Mouse (Mus musculus) adrenal gland, adult 8-10 months (tissue): ENCODE data around the gene Rims1. TPM values are rescaled to one million over a fixed set of nuclear protein-coding genes. Genes with fewer than 3 reads are reported as not detected.

Experiments
- DNase-seq: peaks from one replicate; pipeline ENCODE4 v3.0.0; 2022
- total RNA-seq, 4 experiments: library from RNA; stranded (reverse); gene quantifications; 2 replicates each; pipeline ENCODE4 v1.2.4; 2022

Gene Rims1
- 1 to 10 TPM in 1 of 4 experiments, under 1 TPM in 3; 0.35 to 1.0 (median 0.87) TPM for total RNA-seq

DNA sequence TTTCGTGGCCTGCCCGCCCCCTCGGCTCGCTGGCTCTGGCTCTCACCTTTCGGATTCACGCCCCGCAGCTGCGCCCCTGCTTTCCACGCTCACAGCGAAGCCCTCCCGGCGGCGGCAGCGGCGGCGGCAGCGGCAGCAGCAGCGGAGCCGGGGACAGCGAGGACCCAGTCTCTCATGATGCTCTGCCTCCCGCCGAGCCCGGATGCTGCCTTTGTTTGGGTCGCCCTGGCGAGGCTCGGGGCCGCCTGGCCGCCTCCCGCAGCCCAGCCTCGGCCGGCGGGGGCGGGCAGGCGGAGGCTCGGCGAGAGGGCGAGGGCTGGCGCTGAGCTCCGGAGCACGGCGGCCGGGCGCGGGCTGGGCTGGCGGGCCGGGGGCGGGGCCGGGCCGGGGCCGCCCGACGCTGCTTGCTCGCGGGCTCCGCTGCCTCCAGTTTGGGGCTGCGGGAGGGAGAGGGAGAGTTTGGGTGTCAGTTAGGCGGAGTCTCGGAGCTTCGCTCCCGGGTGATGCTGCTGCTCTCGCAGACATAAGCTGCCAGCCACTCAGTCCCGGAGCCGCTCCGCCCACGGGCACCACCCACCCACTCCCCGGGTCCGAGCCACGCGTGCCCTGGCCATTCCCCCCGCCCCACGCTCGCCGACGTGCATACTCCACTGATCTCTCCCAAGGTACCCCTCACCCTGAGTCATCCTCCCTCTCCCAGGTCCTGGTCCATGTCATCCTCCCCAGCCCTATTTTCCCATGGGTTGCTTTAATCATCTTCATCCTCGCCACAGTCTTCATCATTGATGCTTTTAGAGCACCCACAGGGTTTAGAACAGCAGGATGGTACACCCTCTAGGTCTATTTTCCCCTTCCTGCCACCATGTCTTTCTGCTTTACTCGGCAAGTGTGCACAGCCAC lies at the start of gene Rims1:
Gene Rims1, minus strand, starts transcription at position 269 of the 900 bp plus-strand sequence.
- DNase-seq, result peak; percentile 1

DNA sequence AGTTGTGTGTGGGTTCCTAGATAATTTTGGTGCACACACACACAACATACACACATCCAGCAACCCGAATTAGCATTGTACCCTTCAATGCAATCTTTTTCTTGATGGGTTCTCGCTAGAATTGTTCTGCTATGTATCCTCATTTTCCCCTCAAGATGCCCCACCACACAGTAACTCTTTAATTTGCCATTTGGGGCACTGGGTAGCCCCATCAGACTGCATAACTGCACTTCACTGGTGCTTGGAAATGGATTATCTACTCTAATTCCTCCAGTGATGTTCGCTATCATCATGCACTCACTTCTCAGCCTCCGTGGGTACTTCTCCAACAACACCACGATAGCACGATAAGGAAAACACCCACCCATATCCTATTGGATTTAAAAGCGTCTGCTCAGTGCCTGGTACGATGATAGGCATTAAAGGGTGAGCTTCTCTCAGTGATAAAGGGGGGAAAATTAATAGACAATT lies 867 bp upstream of the Rims1 start:
- DNase-seq, result no peak

DNA sequence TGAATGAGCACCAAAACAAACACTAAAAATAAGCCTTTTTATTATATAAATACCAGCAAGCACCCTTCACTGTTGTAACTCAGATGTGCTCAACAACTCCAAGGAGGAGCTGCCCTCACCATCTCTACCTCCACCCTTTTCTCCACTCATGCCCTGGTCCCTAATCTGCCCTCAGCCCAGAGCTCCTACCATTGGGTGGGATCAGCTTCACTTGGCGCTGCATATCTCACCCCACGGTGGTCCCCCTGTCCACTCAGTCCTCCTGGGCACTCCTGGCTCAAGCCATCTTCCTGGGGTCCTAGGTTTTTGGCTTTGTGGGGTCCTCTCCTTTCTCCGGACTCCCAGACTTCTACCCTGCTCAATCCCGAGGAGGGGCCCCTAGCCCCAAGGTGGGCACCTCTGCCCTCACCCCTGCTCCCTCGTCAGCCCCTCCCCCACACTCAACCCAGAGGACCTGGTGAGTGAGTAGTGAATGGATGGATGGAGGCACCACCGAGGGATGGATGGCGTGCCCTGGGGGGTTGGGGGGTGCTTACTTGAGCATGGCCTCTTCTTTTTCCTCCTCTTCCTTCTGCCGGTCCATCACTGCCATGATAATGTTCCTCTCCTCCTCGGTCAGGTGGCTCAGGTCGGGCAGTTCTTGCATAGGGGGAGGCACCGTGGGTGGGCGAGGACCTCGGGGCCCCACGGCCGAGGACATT lies 619 bp downstream of the Rims1 start:
- DNase-seq, result no peak

DNA sequence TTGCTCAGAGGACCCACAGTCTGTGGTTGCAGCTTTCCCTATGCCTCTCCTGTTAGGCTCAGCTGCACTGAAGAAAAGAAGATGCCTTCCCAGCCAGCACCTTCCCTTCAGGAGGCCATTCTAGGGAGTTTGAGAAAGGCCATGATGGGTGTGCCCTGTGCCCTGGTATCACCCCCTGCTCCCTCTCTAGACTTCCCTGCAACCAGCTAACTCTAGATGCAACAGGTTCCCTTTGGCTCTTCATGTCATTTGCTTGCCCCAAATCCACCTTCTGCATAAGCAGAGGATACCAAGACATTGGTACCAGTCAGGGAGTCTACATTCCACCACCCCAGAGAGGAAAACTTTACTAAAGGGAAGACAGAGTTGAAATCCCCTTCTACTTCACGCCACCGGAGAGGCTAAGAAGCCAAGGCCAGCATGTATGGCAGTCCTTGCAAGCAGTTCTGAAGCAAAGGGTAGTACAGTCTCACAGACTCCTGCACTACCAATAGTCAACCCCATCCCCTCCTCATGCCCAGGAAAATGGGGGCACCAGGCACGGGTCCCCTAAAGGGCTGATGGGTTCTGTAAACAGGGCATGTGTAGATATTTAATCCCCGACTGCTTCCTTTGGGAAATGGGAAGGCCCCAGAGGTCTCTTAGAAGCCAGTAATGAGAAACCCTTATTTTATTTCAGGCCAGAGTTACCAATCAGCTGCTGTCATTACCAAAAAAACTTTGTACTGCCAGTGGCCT lies 1.5 kb downstream of the Rims1 start:
- DNase-seq, result no peak

DNA sequence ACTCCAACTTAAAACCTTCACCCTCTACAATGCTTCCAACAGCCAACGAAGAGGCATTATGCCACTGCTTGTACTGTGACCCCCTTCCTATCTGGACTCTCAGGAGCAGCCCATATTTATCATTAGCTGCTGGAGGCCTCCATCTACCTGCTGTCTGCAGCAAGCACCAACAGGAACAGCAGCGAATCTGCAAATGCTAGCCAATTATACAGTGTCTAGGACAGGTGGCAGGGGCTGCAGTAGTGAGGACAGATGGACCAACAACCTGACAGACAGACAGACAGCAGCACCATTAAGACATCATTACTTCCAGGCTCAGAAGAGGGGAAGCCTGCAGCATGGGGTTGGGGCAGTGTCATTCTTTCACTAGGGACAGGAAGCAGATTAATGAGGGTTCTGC lies 2.3 kb downstream of the Rims1 start:
- no peak for DNase-seq

DNA sequence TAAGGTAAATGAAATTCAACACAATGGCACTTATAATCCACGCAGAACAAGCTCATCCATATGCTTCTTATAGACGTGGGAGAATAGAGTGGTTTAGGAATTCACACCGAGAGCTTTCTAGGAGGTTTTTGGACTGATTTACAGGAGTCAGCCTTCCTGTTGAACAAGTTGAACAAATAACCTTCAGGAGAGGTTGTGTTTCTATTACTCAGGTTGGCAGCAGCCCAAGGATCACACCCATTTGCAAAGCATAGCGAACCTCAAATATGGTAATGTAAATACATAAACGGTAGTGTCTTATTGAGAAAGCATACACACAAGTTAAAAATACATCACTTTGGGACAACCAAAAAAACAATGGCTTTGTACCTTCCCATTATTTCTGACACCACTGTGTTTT lies 5.5 kb downstream of the Rims1 start:
- no peak for DNase-seq

DNA sequence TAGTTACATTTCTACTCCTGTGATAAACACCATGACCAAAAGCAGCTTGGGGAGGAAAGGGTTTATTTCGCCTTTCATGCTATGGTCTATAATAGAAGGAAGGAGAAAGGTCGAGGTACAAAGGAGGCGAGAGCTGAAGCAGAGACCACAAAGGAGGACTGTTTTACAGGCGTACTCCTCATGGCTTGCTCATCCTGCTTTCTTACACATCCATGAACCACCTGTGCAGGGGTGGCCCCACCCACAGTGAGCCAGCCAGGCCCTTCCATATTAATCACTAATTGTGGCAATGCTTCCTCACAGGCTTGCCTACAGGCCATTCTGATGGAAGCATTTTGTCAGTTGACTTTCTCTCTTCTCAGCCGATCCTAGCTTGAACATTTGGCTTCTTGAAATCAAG lies 8.7 kb downstream of the Rims1 start:
- DNase-seq, result no peak

DNA sequence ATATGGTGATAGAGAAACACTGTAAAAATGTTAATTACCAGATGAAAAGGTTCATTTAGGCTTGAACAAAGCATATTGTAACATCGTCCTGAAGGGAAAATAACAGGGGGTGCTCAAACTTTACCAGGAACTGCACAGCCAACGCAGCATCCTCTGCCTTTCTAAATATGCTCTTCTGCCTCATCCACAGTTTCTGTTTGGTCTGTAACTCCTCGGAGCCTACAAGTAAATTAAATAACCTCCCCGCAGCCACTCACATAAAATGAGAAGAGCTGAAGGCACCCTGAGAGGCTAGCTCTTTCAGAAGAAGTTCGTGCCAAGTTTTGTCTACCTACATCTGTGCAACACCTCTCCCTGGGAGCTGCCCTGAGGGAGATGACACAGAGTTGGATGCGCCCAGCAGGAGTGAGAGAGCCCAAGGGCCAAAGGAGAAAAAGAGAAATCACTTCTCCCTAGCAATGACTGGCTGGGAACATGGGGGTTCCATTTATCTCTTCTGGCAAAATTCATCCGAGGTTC lies 16.3 kb downstream of the Rims1 start:
- no peak for DNase-seq

DNA sequence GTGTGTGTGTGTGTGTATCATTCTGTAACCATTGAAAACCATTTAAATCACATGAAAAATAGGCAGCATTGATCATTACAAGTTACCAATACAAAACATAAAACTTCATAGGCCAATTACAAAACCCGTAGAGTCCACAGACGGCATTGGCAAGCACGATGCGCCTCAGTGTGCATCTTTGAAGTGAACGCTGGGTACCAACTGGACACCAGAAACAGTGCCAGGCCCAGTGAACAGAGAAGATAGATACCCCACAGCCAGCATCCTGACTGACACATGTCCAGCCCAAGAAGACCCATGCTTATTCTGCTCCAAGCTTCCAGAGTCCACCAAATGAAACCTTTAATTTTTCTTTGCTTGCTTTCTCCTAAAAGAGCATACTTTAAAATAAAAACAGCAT lies 18.2 kb downstream of the Rims1 start:
- no peak for DNase-seq

DNA sequence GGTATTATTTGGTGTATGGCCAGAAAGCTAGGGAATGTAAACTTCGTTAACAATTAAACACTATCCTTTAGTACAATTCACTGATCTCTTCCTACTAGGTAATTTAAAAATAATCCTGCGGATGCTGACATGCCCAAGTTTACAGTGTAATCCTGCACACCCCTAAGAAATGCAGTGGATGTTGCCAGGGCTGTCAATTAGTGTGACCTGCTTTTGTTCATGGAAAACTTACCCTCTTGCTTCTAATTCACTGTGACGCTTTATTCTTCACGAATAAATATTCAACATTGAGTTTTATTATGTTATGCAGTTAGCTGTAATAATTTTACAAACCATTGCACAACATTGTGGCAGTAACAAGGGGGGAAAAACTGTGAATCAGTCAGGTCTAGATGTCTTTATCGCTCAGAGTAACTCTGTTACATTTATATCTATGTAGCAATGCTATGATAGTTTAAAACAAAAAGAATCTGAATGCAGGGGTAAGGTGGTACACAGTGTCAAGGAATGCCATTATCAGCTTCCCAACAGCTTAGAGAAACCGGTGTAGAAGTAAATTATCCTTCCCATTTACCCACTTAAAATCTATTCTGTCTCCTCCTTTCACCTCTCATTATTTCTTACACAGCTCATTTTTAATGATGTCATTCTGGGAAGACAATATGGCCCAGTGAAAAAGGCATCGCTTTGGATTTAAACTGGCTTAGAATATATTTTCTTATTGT lies 35.1 kb downstream of the Rims1 start:
- no peak for DNase-seq

DNA sequence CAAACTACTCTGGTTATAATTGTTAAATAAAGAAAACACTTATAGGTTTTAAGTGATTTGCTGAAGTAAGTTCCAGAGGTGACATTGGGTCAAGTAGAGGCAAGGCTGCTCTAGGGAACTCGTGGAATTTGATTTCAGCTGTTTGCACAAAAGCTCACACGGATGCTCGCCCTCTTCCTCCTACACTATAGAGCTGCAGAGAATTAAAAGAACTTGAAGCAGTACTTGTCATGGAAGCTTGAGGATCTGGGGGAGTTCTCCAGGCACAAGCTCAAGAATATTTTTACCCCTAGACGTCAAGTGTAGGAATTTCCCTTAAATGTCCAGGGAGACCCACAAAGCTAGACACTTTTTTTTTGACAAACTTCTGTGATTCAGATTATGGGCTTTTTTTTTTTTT lies 42.4 kb downstream of the Rims1 start:
- no peak for DNase-seq

DNA sequence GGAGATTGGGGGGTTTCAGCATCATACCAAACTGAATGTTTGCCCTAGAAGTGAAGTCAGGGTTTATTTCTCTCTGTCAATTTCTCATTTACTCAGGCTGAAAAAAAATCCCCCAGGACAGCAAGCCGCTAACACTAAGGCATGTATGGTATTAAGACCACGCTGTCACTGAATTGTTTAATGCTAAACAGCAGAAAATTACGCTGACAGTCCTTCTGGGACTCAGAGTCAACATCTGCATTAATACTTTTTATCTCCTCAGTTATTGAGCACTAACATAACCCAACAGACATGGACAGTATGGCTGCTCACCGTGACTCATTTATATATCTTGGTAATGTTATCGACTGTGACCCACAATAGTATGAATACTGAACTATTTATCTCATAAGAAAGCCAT lies 43.0 kb downstream of the Rims1 start:
- no peak for DNase-seq

DNA sequence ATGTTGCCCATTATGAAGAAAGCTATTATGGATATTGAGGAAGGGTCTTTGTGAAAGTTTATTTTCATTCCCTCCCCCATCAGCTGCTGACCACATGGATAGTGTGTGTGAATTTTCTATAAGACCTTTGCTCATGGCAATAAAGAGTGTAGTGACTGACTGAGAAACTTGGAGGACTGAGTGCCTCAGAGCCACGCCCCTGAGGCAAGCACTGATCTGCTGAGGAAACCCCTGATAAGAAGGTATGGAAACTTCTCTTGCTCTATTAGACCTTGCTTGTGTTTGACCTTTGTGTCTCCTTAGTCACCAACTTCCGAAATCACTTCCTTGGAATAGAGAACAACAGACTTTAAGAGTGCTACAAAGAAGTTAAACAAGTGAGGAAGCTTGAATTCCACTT lies 55.3 kb downstream of the Rims1 start:
- no peak for DNase-seq

DNA sequence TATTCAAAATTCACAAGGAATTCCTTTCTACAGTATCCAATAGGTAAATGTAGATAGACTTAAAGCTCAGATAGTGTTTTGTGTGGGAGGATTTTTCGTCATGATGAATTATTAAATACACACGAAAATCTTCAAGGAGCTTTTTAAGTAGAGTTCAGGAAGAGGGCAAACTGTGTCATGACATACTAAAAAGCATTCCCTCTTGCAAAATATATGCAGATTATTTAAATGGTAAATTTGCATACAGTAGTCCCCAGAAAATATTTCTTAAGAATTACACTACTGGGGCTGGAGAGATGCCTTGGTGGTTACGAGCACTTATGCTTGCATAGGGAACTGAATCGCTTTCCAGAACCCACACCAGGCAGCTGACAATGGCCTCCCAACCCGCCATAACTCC lies 61.1 kb downstream of the Rims1 start:
- DNase-seq, result no peak

DNA sequence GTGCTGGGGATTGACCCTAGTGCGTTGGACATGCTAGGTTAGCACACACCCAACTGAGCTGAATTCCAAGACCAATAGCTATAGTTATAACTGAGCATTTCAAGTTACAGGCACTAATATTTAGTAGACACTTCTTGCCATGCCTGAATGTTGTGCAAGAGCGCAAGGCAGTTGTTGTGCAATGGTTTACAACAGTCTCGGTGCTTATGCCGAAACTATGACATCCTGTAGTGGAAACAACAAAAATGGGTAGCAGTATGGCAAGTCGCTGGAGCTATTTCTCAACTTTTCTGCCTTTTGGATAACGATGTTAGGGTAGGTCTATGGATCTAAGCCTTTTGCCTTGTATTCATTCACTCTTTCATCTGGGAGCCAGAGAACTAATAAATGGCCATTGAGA lies 68.3 kb downstream of the Rims1 start:
- no peak for DNase-seq

DNA sequence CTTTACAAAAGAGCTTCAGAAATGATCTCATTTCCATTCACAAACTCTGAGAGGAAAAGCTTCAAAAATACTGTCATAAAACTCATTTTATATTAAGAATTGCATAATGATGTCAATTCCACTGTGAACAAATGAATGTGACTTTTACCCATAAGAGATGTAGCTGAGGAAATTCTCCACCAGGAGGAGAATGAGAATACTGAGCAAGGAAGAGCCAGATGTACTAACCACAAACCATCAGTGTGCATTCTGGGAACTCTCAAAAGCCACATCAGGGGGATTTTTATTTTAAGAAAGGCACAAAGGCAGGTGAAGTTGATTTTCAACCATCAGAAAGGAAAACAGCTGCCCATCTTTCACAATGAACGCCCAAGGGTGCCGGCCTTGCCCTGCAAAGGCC lies 71.4 kb downstream of the Rims1 start:
- DNase-seq, result no peak

DNA sequence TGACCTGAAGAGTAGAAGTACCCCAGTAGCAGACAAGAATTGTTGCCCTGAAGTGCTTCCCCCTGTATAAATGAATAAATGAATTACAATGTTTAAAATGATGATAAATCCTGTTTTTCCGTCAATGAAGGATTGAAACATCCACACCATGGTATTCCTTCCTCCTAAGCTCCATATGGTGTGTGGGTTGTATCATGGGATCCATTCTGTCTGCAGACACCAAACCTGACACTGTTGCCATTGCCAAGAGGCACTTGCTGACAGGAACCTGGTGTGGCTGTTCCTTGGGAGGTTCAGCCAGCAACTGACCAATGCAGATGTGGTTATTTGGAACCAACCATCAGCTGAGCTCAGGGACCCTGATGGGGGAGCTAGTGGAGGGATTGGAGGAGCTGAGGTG lies 72.5 kb downstream of the Rims1 start:
- no peak for DNase-seq

DNA sequence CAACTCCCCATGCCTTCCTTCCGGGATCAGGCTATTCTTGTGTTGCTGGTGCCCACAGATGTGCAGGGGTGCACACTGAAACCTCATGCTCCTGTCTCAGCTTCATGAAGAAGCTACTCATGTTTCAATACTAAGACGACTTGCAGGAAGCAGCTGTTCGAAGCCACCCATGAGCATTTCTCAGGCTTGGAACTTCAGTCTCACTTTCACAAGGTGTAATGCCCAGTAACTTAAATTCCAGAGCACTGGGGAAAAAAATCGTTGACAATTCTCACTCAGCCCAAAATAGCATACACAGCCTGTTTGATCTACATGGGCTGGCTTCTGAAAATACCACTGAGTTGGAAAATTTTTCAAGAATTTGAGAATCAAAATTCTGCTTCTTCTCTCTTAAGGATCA lies 77.6 kb downstream of the Rims1 start:
- no peak for DNase-seq

DNA sequence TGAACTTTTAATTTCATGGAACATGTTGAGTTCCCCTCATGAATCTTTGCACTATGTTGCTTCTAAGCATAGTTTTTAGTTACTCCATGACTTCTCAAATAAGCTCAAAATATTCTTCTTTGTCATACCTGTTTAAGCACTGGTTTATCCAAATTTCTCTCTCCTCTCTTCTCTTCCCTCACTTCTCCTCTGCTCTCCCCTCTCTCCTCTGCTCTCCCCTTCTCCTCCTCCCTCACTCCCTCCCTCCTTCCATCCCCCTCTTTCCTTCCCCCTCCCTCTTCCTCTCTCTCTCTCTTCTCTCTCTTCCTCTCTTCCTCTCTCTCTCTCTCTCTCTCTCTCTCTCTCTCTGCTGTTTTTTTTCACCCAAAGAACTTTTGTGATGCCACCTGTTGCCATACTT lies 84.1 kb downstream of the Rims1 start:
- DNase-seq, result no peak

DNA sequence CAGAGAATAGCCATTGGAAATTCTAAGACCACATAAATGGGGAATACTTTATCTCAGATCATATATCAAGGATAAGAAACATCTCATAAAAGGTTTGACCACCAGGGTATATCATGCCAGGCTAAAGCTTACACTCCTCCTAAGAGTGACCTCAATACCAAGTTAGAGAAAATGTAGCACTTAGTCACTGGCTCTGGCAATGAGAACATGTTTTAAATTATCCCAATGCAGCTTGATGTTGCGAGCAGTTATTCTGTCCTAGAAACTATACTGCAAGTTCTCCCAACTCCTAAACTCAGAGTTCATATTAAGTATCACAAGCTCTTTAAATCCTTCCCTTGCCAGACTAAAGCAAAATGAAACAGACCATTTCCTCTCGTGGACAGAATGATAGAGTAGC lies 85.1 kb downstream of the Rims1 start:
- DNase-seq, result no peak

DNA sequence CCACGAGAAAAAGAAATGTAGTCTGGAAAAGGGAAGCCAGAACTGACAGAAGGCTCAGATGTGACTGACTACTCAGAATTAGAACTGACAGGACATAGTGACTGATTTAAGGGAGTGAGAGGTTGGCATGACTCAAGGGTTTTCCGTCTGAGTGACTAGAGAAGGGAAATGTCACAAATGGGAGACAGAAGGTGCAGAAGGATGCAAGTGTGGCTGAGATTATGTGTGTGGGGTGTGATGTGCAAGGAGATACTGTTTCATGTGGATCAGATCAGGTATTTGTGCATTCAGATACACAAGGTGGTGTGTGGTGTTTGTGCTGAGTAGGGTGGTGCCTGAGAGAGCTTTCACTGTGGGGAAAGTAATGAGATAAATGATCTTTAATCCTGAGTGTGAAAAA lies 96.3 kb downstream of the Rims1 start:
- no peak for DNase-seq

DNA sequence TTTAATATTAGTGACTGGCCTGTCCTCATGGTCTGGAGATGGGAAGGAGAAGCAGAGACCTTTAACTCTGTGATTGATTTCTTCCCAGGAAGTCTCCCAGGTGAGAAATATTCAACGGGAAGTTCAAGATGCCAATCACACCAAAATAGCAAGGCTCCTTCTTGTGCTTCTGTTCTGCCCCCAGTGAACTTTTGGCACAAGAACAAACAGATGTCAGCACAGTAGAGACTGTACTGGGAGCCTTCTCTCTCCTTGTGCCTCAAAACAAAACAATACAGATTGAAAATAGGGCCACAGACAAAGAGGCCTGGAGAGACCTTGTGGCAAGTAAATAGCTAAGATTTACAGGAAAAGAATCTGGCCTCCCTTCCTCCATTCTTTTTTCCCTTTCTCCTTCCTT lies 110.7 kb downstream of the Rims1 start:
- DNase-seq, result no peak
